Mouse (Mus musculus): Measurements from ENCODE around the gene Egfem1. TPM values are rescaled to one million over a fixed set of nuclear protein-coding genes. Genes with fewer than 3 reads are reported as not detected.

The Egfem1 gene
- total and polyA plus RNA-seq, 3 experiments = not detected

GRCm38 (mm10) chr3:29446081-29446480 lies 364.3 kb downstream of the Egfem1 start:
- no peaks in the 10 kb centered on the region for H3K79me2 ChIP-seq (replicated peaks; ENCODE audit: control insufficient read depth, extremely low read depth, insufficient read depth, poor library complexity, severe bottlenecking)
- in situ Hi-C loops (cut with MboI; ENCODE audit: low pct_ligation_motif_present, low pct_unique_long_range_greater_than_20kb, low sequenced_read_pairs) (no loop called here), dilution Hi-C loops (cut with MboI; ENCODE audit: extremely low pct_ligation_motif_present, extremely low pct_unique_long_range_greater_than_20kb, low sequenced_read_pairs) (no loop called here)
- no peaks in the 10 kb centered on the region for H3K4me1 ChIP-seq (ENCODE audit: control insufficient read depth in 1 of 2, insufficient read depth in 2 of 2)
- DNase-seq (ENCODE audit: extremely low read depth) = no peak
- TF ChIP-seq SIN3A (IDR thresholded peaks at IDR 0.05; ENCODE audit: low read length) (no peak), USF1 (IDR thresholded peaks at IDR 0.05; ENCODE audit: low read depth, low read length) (no peak), RAD21 (IDR thresholded peaks at IDR 0.05; ENCODE audit: low read depth, low read length) (no peak)
- no peak overlapping the region for H3K4me2 ChIP-seq (ENCODE audit: insufficient read depth, low read depth, poor library complexity, severe bottlenecking)
- H3K4me3 ChIP-seq (replicated peaks in 1 of 3; ENCODE audit: low read depth in 2 of 3, low read length in 2 of 3, poor library complexity in 1 of 3) = no peak overlapping the region
- peaks cover 43% of the 10 kb centered on the region for H3K9me3 ChIP-seq (replicated peaks; ENCODE audit: low read length)
- H3K27me3 ChIP-seq (replicated peaks) = no peaks in the 10 kb centered on the region
- H3K27ac ChIP-seq (ENCODE audit: insufficient read depth, low read depth) = no peak overlapping the region
- no peak overlapping the region for H3K9ac ChIP-seq (ENCODE audit: insufficient read depth, low read depth)
- no peaks in the 10 kb centered on the region for H3K36me3 ChIP-seq (replicated peaks in 1 of 2; ENCODE audit: control insufficient read depth in 1 of 2, insufficient read depth in 1 of 2, low read length in 1 of 2)

GRCm38 (mm10) chr3:29448829-29449406 lies 367.1 kb downstream of the Egfem1 start:
- H3K4me1 ChIP-seq (ENCODE audit: control insufficient read depth in 1 of 2, insufficient read depth in 2 of 2) = no peaks in the 10 kb centered on the region
- H3K27me3 ChIP-seq (replicated peaks) = no peaks in the 10 kb centered on the region
- no peak overlapping the region for H3K27ac ChIP-seq (ENCODE audit: insufficient read depth, low read depth)
- no peak overlapping the region for H3K4me2 ChIP-seq (ENCODE audit: insufficient read depth, low read depth, poor library complexity, severe bottlenecking)
- TF ChIP-seq JUND (conservative IDR thresholded peaks at IDR 0.05; ENCODE audit: low read depth, low read length) (no peak), MYC (IDR thresholded peaks at IDR 0.05; ENCODE audit: low read depth, low read length) (no peak), E2F4 (IDR thresholded peaks at IDR 0.05; ENCODE audit: insufficient replicate concordance, low read depth, low read length) (no peak), USF2 (conservative IDR thresholded peaks at IDR 0.05; ENCODE audit: low read depth, low read length) (no peak), RAD21 (IDR thresholded peaks at IDR 0.05; ENCODE audit: low read depth, low read length) (no peak), ZKSCAN1 (IDR thresholded peaks at IDR 0.05; ENCODE audit: borderline replicate concordance, low read depth, low read length) (no peak), TBP (conservative IDR thresholded peaks at IDR 0.05; ENCODE audit: low read depth, low read length) (no peak), POLR2A (IDR thresholded peaks at IDR 0.05; ENCODE audit: low read depth, low read length) (no peak), PAX5 (IDR thresholded peaks at IDR 0.05; ENCODE audit: low read length) (no peak), MEF2A (IDR thresholded peaks at IDR 0.05; ENCODE audit: borderline replicate concordance, low read depth, low read length) (no peak)
- no peaks in the 10 kb centered on the region for H3K36me3 ChIP-seq (replicated peaks in 1 of 2; ENCODE audit: control insufficient read depth in 1 of 2, insufficient read depth in 1 of 2, low read length in 1 of 2)
- in situ Hi-C loops (cut with MboI; ENCODE audit: low pct_ligation_motif_present, low pct_unique_long_range_greater_than_20kb, low sequenced_read_pairs) = no loop called here
- no peaks in the 10 kb centered on the region for H3K79me2 ChIP-seq (replicated peaks; ENCODE audit: control insufficient read depth, extremely low read depth, insufficient read depth, poor library complexity, severe bottlenecking)
- no peak overlapping the region for H3K4me3 ChIP-seq (replicated peaks in 1 of 3; ENCODE audit: low read depth in 2 of 3, low read length in 2 of 3, poor library complexity in 1 of 3)
- H3K9me3 ChIP-seq (replicated peaks; ENCODE audit: low read length) = peaks cover 43% of the 10 kb centered on the region
- H3K9ac ChIP-seq (ENCODE audit: insufficient read depth, low read depth) = no peak overlapping the region
- dilution Hi-C loops (cut with MboI; ENCODE audit: extremely low pct_ligation_motif_present, extremely low pct_unique_long_range_greater_than_20kb, low sequenced_read_pairs) = no loop called here
- DNase-seq (ENCODE audit: extremely low read depth) = no peak

GRCm38 (mm10) chr3:29498211-29498610 lies 416.4 kb downstream of the Egfem1 start:
- no peak overlapping the region for H3K4me3 ChIP-seq (replicated peaks in 1 of 3; ENCODE audit: low read depth in 2 of 3, low read length in 2 of 3, poor library complexity in 1 of 3)
- H3K27ac ChIP-seq (ENCODE audit: insufficient read depth, low read depth) = no peak overlapping the region
- no peaks in the 10 kb centered on the region for H3K4me1 ChIP-seq (ENCODE audit: control insufficient read depth in 1 of 2, insufficient read depth in 2 of 2)
- H3K27me3 ChIP-seq (replicated peaks) = no peaks in the 10 kb centered on the region
- H3K4me2 ChIP-seq (ENCODE audit: insufficient read depth, low read depth, poor library complexity, severe bottlenecking) = no peak overlapping the region
- no peaks in the 10 kb centered on the region for H3K79me2 ChIP-seq (replicated peaks; ENCODE audit: control insufficient read depth, extremely low read depth, insufficient read depth, poor library complexity, severe bottlenecking)
- DNase-seq (ENCODE audit: extremely low read depth) = no peak
- dilution Hi-C loops (cut with MboI; ENCODE audit: extremely low pct_ligation_motif_present, extremely low pct_unique_long_range_greater_than_20kb, low sequenced_read_pairs) = no loop called here
- TF ChIP-seq CTCF (conservative IDR thresholded peaks at IDR 0.05 in 1 of 2, IDR thresholded peaks at IDR 0.05 in 1 of 2; ENCODE audit: low read depth in 2 of 2, low read length in 2 of 2) = no peak
- TF ChIP-seq USF1 (IDR thresholded peaks at IDR 0.05; ENCODE audit: low read depth, low read length) = no peak
- TF ChIP-seq JUN (IDR thresholded peaks at IDR 0.05; ENCODE audit: insufficient read depth, low read depth, low read length) = no peak
- H3K36me3 ChIP-seq (replicated peaks in 1 of 2; ENCODE audit: control insufficient read depth in 1 of 2, insufficient read depth in 1 of 2, low read length in 1 of 2) = no peaks in the 10 kb centered on the region
- H3K9ac ChIP-seq (ENCODE audit: insufficient read depth, low read depth) = no peak overlapping the region
- H3K9me3 ChIP-seq (replicated peaks; ENCODE audit: low read length) = peaks cover 44% of the 10 kb centered on the region
- in situ Hi-C loops (cut with MboI; ENCODE audit: low pct_ligation_motif_present, low pct_unique_long_range_greater_than_20kb, low sequenced_read_pairs) = no loop called here
